Mouse (Mus musculus) forebrain, embryonic 14.5 days (tissue): ENCODE measurements around the gene Cdkl1. TPM values are rescaled to one million over a fixed set of nuclear protein-coding genes. Genes with fewer than 3 reads are reported as not detected.

Experiments
- ATAC-seq: fragments of 200-750 bp; cut with Nextera tagmentation; 2 replicates; pipeline ENCODE4 v1.8.0; 2017; ENCODE audit warnings: mild to moderate bottlenecking, moderate library complexity
- DNase-seq: peaks from one replicate; pipeline ENCODE4 v3.0.0-alpha.2; 2015; ENCODE audit warnings: low spot score
- H3K27ac ChIP-seq: fragments of 300-500 bp; sonication (generic); 2 replicates; pipeline ENCODE4 v1.5.1; 2014; ENCODE audit warnings: low read depth, mild to moderate bottlenecking, control low read depth, low read length, moderate library complexity
- H3K27me3 ChIP-seq: fragments of 300-500 bp; sonication (generic); replicated peaks from 2 replicates; pipeline ENCODE4 v1.6.1; 2014; ENCODE audit warnings: low read length, control low read depth, mixed read lengths; ENCODE audit not compliant: control insufficient read depth, insufficient read depth
- H3K36me3 ChIP-seq: fragments of 300-500 bp; sonication (generic); 2 replicates; pipeline ENCODE4 v1.6.1; 2014; ENCODE audit warnings: low read length, control low read depth; ENCODE audit not compliant: control insufficient read depth, insufficient read depth
- H3K4me1 ChIP-seq: fragments of 300-500 bp; sonication (generic); 2 replicates; pipeline ENCODE4 v1.6.1; 2014; ENCODE audit warnings: antibody characterized with exemption, low read length, control low read depth; ENCODE audit not compliant: control insufficient read depth, insufficient read depth
- H3K4me2 ChIP-seq: fragments of 300-500 bp; sonication (generic); 2 replicates; pipeline ENCODE4 v1.6.1; 2014; ENCODE audit warnings: mild to moderate bottlenecking, control low read depth, low read length
- H3K4me3 ChIP-seq: fragments of 300-500 bp; sonication (generic); 2 replicates; pipeline ENCODE4 v1.5.1; 2014; ENCODE audit warnings: low read depth, low read length, control low read depth
- H3K9ac ChIP-seq: fragments of 300-500 bp; sonication (generic); 2 replicates; pipeline ENCODE4 v1.6.1; 2014; ENCODE audit warnings: mild to moderate bottlenecking, low read length, control low read depth, moderate library complexity
- H3K9me3 ChIP-seq: fragments of 300-500 bp; sonication (generic); replicated peaks from 2 replicates; pipeline ENCODE4 v1.6.1; 2016; ENCODE audit warnings: low read length, control low read depth, mixed read lengths; ENCODE audit not compliant: control insufficient read depth
- WGBS: fragments of 180-500 bp; shearing (Covaris S2); extraction: QIAGEN DNeasy Blood & Tissue Kit; methylation state at CpG from one replicate; pipeline ENCODE4 v1.1.7; 2014; 5-methylcytosine and 5-hydroxymethylcytosine counted together
- polyA plus RNA-seq: library from polyadenylated mRNA; unstranded; fragments of >200 nt; fragmentation: Nextera tagmentation; extraction: Ambion mirVana; gene quantifications from 2 replicates; pipeline ENCODE4 v1.2.1, GENCODE M21; 2014

Gene Cdkl1
- polyA plus RNA-seq, 1 experiment from 2014 or later: 4.1 TPM

DNA sequence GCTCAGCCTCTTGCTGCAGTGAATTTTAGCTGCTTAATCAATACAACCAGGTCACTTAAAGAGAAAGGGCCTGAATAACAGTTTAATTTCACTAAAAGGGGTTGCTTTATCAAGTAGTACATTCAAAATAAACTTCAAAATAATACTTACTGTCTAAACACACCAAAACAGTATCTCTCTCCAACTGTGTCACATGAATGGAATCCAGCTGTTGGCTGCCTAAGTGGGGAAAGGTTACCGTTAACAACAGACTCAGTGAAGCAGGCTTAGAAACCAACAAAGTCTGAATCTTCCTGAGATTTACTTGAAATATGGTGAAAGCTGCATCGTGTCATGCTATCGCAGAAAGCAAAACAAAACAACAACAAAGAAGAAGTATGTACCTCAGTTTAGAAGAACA, 21.9 kb upstream of the Cdkl1 start:
- ATAC-seq: no peak
- peaks cover 8% of the 10 kb centered on the region; the same call in 1 of the 2 replicates for H3K4me1 ChIP-seq
- H3K36me3 ChIP-seq: peaks cover 69% of the 10 kb centered on the region
- H3K9me3 ChIP-seq: no peaks in the 10 kb centered on the region
- no peak for DNase-seq
- H3K27me3 ChIP-seq: no peaks in the 10 kb centered on the region
- H3K9ac ChIP-seq: no peak overlapping the region
- no peak overlapping the region for H3K4me2 ChIP-seq
- 51% methylated on average over 3 of the region's 3 CpGs for WGBS
- H3K27ac ChIP-seq: no peak overlapping the region
- no peak overlapping the region for H3K4me3 ChIP-seq

GRCm38 (mm10) chr12:69811976-69812375, 20.9 kb upstream of the Cdkl1 start:
- Histone ChIP-seq H3K4me3 (no peak overlapping the region), H3K27ac (no peak overlapping the region), H3K9me3 (no peaks in the 10 kb centered on the region), H3K4me2 (no peak overlapping the region), H3K9ac (no peak overlapping the region), H3K27me3 (no peaks in the 10 kb centered on the region), H3K36me3 (peaks cover 66% of the 10 kb centered on the region), H3K4me1 (peaks cover 8% of the 10 kb centered on the region; the same call in 1 of the 2 replicates)
- ATAC-seq: no peak
- no peak for DNase-seq
- 52% methylated on average over 1 of the region's 1 CpGs for WGBS

DNA sequence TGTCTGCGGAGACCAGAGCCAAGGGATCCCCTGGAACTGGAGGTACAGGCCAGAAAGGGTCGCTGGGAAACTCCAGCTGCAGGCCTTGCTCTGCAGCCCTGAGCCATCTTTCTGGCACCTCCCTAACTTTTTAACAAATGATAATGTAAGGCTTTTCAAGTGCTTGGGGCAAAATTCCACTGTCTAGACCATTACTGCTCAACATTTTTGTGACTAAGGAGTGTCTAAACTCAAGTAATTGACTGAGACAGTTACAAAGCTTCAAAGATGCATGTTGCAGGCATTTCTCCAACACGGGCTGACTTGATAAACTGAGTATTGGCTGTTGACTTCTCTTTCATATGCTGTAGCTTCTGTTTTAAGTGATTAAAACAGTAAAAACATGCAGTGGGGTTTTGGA, 18.4 kb upstream of the Cdkl1 start:
- WGBS: 88% methylated on average over 3 of the region's 3 CpGs
- no peak overlapping the region for H3K4me2 ChIP-seq

GRCm38 (mm10) chr12:69807399-69807985, 16.4 kb upstream of the Cdkl1 start:
- Histone ChIP-seq H3K27me3 (no peaks in the 10 kb centered on the region), H3K27ac (no peak overlapping the region), H3K4me3 (no peak overlapping the region), H3K9me3 (no peaks in the 10 kb centered on the region), H3K4me2 (no peak overlapping the region), H3K4me1 (no peaks in the 10 kb centered on the region), H3K9ac (no peak overlapping the region), H3K36me3 (peaks cover 56% of the 10 kb centered on the region)
- 85% methylated on average over 11 of the region's 11 CpGs for WGBS
- DNase-seq (no peak), ATAC-seq (no peak)

More for the DNA sequence above, 18.4 kb upstream of the Cdkl1 start:
- H3K27ac ChIP-seq: no peak overlapping the region
- ATAC-seq (no peak), DNase-seq (no peak)
- H3K4me1 ChIP-seq: peaks cover 6% of the 10 kb centered on the region; the same call in 1 of the 2 replicates
- no peak overlapping the region for H3K4me3 ChIP-seq
- H3K9ac ChIP-seq: no peak overlapping the region
- peaks cover 59% of the 10 kb centered on the region for H3K36me3 ChIP-seq
- no peaks in the 10 kb centered on the region for H3K27me3 ChIP-seq
- H3K9me3 ChIP-seq: no peaks in the 10 kb centered on the region

GRCm38 (mm10) chr12:69805148-69805547, 14.1 kb upstream of the Cdkl1 start:
- H3K27me3 ChIP-seq: no peaks in the 10 kb centered on the region
- 83% methylated on average over 6 of the region's 6 CpGs for WGBS
- no peak overlapping the region for H3K9ac ChIP-seq
- no peaks in the 10 kb centered on the region for H3K4me1 ChIP-seq
- no peak overlapping the region for H3K4me2 ChIP-seq
- no peak for ATAC-seq
- peaks cover 47% of the 10 kb centered on the region for H3K36me3 ChIP-seq
- no peak overlapping the region for H3K27ac ChIP-seq
- DNase-seq: no peak
- no peak overlapping the region for H3K4me3 ChIP-seq
- no peaks in the 10 kb centered on the region for H3K9me3 ChIP-seq

DNA sequence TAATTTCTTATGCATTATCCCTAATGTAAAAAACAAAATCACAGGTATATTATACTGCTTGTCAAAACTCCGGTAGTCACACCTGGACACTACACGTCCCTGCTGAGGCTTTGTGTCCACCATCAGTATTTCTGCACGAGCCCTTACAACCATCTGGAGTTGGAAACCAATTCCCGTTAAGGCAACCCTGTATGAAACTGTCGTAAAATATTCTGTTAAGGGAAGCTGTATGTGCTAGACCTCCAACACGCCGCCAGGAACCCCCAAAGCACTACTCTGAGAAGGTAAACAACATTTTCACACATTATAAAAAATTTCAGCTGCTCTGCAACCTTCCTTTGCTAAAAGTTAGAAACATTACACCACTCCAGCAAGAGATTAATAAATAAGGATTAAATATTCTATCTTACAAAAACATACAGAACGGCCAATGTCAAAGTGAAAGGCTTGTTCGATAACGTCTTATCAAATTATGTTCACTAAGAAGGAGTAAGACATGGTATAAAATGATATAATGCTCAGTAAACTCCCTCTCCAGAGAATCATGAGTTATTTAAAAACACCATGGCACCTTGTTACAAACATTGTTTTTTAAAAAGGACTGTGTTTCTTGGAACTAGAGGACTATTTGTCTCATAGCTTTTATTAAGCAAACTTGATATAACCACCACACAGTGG, 13.5 kb upstream of the Cdkl1 start:
- Histone ChIP-seq H3K4me1 (no peaks in the 10 kb centered on the region), H3K27ac (no peak overlapping the region), H3K4me2 (no peak overlapping the region), H3K27me3 (no peaks in the 10 kb centered on the region), H3K4me3 (no peak overlapping the region), H3K9ac (no peak overlapping the region), H3K9me3 (no peaks in the 10 kb centered on the region), H3K36me3 (peaks cover 45% of the 10 kb centered on the region)
- ATAC-seq: no peak
- 94% methylated on average over 10 of the region's 10 CpGs for whole genome bisulfite sequencing
- DNase-seq: no peak

DNA sequence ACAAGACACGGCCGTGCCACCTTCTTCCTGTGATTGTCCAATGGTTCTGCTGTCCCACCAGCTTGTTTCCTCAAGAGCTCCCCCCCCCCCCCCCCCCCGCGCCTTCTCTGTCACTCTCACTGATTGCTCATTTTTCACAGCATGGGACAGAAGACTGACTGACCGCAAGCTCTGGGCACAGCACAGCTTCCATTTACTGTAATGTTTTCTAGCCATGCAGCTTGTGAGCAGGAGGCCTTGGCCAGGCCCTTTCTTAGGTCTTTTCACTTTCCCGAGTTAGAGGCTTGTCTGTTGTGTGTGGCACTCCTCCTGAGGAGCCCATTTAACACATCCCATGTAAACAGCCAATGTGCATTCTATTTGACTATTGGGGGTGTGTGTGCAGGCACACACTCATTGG, 12.1 kb upstream of the Cdkl1 start:
- no peak overlapping the region for H3K9ac ChIP-seq
- DNase-seq (no peak), ATAC-seq (no peak)
- H3K27me3 ChIP-seq: no peaks in the 10 kb centered on the region
- no peak overlapping the region for H3K4me2 ChIP-seq
- H3K4me1 ChIP-seq: no peaks in the 10 kb centered on the region
- H3K9me3 ChIP-seq: no peaks in the 10 kb centered on the region
- H3K4me3 ChIP-seq: no peak overlapping the region
- H3K36me3 ChIP-seq: peaks cover 36% of the 10 kb centered on the region
- no peak overlapping the region for H3K27ac ChIP-seq
- WGBS: 93% methylated on average over 4 of the region's 6 CpGs

GRCm38 (mm10) chr12:69800586-69800985, 9.5 kb upstream of the Cdkl1 start:
- no peak overlapping the region for H3K4me3 ChIP-seq
- no peak overlapping the region for H3K27ac ChIP-seq
- no peaks in the 10 kb centered on the region for H3K27me3 ChIP-seq
- no peak overlapping the region for H3K9ac ChIP-seq
- ATAC-seq (no peak), DNase-seq (no peak)
- H3K4me1 ChIP-seq: no peaks in the 10 kb centered on the region
- 90% methylated on average over 4 of the region's 4 CpGs for WGBS
- no peaks in the 10 kb centered on the region for H3K9me3 ChIP-seq
- peaks cover 16% of the 10 kb centered on the region for H3K36me3 ChIP-seq
- H3K4me2 ChIP-seq: no peak overlapping the region

DNA sequence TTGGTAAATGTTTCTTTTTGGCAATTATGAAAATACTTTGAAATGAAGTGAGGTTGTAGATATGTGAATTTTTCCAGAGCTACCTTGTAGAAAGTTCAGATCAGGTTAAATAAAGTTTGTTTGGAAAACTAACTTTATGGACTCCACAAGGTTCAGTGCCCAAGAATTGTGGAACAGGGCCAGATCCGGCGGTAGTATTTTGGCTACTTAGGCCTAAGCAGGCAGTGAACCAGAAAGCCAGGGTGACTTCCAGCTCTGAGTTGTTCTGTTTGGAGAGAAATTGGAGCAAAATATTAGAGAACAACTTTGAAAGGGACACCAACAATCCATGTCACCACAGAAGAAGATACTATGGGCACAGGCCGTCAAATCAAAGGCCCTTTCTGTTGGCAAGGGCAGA, 5.2 kb upstream of the Cdkl1 start:
- no peak for DNase-seq
- H3K36me3 ChIP-seq: no peaks in the 10 kb centered on the region
- H3K27me3 ChIP-seq: no peaks in the 10 kb centered on the region
- no peak overlapping the region for H3K27ac ChIP-seq
- no peak overlapping the region for H3K4me2 ChIP-seq
- no peak overlapping the region for H3K4me3 ChIP-seq
- no peak overlapping the region for H3K9ac ChIP-seq
- H3K4me1 ChIP-seq: 0 out of 2 replicates have a peak, but pooled peaks cover 2% of the 10 kb centered on the region
- WGBS: 90% methylated on average over 3 of the region's 3 CpGs
- no peak for ATAC-seq
- H3K9me3 ChIP-seq: no peaks in the 10 kb centered on the region
